Mouse (Mus musculus): Measurements from ENCODE around the gene Aco2. TPM values are rescaled to one million over a fixed set of nuclear protein-coding genes. Genes with fewer than 3 reads are reported as not detected.

Gene Aco2
- polyA plus RNA-seq, 2 experiments: 72.1 to 85.0 TPM

DNA sequence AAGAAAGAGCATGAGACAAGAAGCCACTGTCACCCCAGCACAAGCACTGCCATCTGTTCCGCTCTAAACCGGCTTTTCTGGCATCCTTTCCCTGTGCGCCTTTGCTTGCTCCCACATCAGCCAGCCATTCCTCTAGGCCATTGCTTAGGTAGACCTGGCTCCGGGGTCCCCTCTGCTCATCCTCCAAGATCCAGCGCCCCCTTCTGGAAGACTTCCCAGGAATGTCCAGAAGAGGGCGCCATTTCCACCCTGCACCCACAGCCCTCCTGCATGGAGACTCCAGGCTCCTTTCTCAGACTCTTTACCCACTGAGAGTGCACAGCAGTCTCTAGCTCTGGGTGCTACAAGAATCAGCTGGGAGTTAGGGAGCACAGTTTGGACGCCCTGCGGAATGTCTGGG lies 84.3 kb downstream of the Aco2 start:
- H3K4me2 ChIP-seq (ENCODE audit: low read depth): no peak overlapping the region
- ATAC-seq (ENCODE audit: insufficient read depth): no peak

DNA sequence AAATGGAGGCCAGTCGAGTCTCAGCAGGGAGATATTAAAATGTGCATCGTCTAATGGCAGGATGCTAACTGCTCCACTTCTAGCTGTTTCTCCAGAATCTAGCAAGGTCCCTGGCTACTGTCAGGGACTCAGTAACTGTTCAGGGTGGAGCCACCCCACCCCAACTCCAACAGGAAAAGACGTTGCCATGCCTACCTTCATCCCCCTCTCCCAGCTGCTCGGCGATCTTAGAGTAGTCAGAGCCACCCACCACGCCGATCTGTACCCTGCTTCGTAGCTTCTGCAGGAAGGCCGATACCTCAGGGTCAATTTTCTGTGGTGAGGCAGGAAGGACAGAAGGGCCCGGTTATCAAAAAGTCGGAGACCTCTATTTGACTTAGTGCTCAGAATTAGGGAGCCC lies 85.5 kb downstream of the Aco2 start:
- no peak overlapping the region for H3K27ac ChIP-seq
- H3K9ac ChIP-seq (replicated peaks): no peak overlapping the region
- H3K4me2 ChIP-seq (ENCODE audit: low read depth): no peak overlapping the region
- H3K9me3 ChIP-seq (ENCODE audit: control insufficient read depth, low read length): no peaks in the 10 kb centered on the region
- TF ChIP-seq EP300 (IDR thresholded peaks at IDR 0.05; ENCODE audit: low read depth): no peak
- no peak overlapping the region for H3K4me3 ChIP-seq (ENCODE audit: insufficient read depth in 1 of 2, low read depth in 2 of 2, low read length in 2 of 2)
- ATAC-seq (ENCODE audit: insufficient read depth) (no peak), DNase-seq (ENCODE audit: low read depth in 3 of 3, low spot score in 3 of 3) (no peak)
- peaks cover 4% of the 10 kb centered on the region for H3K36me3 ChIP-seq (replicated peaks; ENCODE audit: control insufficient read depth, insufficient read depth, low read depth)
- peaks cover 8 to 15% of the 10 kb centered on the region in 2 experiments for H3K4me1 ChIP-seq (replicated peaks; ENCODE audit: control insufficient read depth in 2 of 2, insufficient read depth in 2 of 2, low read length in 1 of 2)
- H3K27me3 ChIP-seq (ENCODE audit: control insufficient read depth, insufficient read depth, low read length): no peaks in the 10 kb centered on the region
- WGBS (ENCODE audit: insufficient replicate concordance): 75% methylated on average over 11 of the region's 11 CpGs

More for the DNA sequence above, 84.3 kb downstream of the Aco2 start:
- Histone ChIP-seq H3K27me3 (ENCODE audit: control insufficient read depth, insufficient read depth, low read length) (no peaks in the 10 kb centered on the region), H3K27ac (no peak overlapping the region), H3K4me3 (ENCODE audit: insufficient read depth in 1 of 2, low read depth in 2 of 2, low read length in 2 of 2) (no peak overlapping the region), H3K36me3 (replicated peaks; ENCODE audit: control insufficient read depth, insufficient read depth, low read depth) (peaks cover 4% of the 10 kb centered on the region), H3K4me1 (replicated peaks; ENCODE audit: control insufficient read depth in 2 of 2, insufficient read depth in 2 of 2, low read length in 1 of 2) (peaks cover 7 to 12% of the 10 kb centered on the region in 2 experiments), H3K9me3 (ENCODE audit: control insufficient read depth, low read length) (no peaks in the 10 kb centered on the region), H3K9ac (replicated peaks) (no peak overlapping the region)
- peak in 1 of 3 experiments; percentile 39 for DNase-seq (ENCODE audit: low read depth in 3 of 3, low spot score in 3 of 3)
- 61% methylated on average over 8 of the region's 8 CpGs for WGBS (ENCODE audit: insufficient replicate concordance)
- TF ChIP-seq CTCF (IDR thresholded peaks at IDR 0.05; ENCODE audit: low read depth) (peak; percentile 95), EP300 (IDR thresholded peaks at IDR 0.05; ENCODE audit: low read depth) (no peak)

DNA sequence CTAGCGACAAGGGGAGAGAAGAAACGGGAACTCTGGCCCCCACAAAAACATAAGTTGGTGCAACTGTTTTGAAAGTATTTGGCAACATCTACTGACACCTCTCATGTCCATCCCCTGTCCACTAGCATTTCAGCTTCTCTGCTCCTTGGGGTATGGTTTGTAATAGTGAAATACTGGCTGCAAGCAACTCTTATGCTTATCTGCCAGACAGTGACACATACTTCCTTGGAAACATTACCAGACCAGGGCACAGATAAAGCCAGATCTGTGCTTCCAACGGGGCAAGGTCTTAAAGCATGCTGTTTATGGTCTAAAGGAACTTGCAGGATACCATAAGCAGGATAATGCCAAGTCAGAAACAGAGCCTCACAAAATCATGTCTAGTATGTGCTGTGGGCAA lies 86.8 kb downstream of the Aco2 start:
- Histone ChIP-seq H3K4me2 (ENCODE audit: low read depth) (peak overlapping the region; percentile 100), H3K27ac (no peak overlapping the region), H3K4me3 (ENCODE audit: insufficient read depth in 1 of 2, low read depth in 2 of 2, low read length in 2 of 2) (no peak overlapping the region), H3K36me3 (replicated peaks; ENCODE audit: control insufficient read depth, insufficient read depth, low read depth) (peaks cover 4% of the 10 kb centered on the region), H3K4me1 (replicated peaks; ENCODE audit: control insufficient read depth in 2 of 2, insufficient read depth in 2 of 2, low read length in 1 of 2) (peaks cover 8 to 15% of the 10 kb centered on the region in 2 experiments), H3K9me3 (ENCODE audit: control insufficient read depth, low read length) (no peaks in the 10 kb centered on the region), H3K9ac (replicated peaks) (no peak overlapping the region; the same call in 1 of the 2 replicates), H3K27me3 (ENCODE audit: control insufficient read depth, insufficient read depth, low read length) (no peaks in the 10 kb centered on the region)
- 47% methylated on average over 3 of the region's 3 CpGs for WGBS (ENCODE audit: insufficient replicate concordance)
- ATAC-seq (ENCODE audit: insufficient read depth) (no peak), DNase-seq (ENCODE audit: low read depth in 3 of 3, low spot score in 3 of 3) (no peak)
- TF ChIP-seq CTCF (IDR thresholded peaks at IDR 0.05; ENCODE audit: low read depth): no peak
- 0 out of 2 replicates have a peak, but pooled peaks have one; percentile 12 for TF ChIP-seq EP300 (IDR thresholded peaks at IDR 0.05; ENCODE audit: low read depth)

DNA sequence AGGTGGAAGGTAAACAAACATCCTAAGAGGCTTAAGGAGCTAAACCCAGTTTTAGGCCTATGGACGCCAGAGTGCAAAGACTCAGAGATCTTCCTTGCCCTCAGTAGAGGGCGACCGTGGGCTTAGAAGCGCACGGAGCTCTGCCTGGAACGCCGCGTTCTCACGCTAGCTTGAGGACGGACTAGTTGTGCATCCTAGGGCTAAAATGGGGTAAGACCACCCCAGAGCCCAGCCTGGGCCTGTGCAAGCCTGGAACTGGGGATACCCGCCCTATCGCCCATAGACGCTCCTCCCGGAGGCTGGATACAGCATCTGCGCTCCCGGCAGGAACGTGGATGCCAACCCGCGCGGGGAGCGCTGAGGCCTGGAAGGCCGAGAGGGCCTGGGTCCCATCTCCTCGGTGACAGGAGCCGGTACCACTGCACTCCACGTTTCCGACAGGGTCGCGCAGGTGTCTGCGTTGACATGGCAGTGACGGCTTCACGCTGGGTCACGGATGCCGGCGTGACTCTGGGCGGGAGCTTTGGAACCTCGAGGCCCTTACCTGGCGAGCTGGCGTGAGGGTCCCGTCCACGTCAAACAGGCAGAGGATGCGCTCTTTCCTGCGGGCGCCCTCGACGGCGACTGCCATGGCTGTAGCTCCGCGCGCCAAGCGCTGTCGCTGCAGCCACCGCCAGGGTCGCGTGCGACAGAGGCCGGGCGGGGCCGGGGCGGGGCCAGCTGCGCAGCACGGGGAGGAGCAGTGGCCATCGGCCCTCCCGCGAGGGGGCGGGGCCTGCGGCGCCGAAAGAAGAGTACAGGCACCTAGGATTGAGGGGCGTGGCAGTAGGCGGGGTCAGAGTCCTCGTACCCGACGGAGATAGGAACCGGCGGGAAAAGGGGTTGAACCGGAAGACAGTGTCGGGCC lies 88.3 kb downstream of the Aco2 start, which contains the start of gene Pmm1:
TSS of gene Pmm1 (minus strand) at position 760 of the 907 bp plus-strand sequence.
- DNase-seq (ENCODE audit: low read depth in 3 of 3, low spot score in 3 of 3) (peak; percentile 97 to 98 (median 98)), ATAC-seq (ENCODE audit: insufficient read depth) (peak; percentile 98)
- H3K4me1 ChIP-seq (replicated peaks; ENCODE audit: control insufficient read depth in 2 of 2, insufficient read depth in 2 of 2, low read length in 1 of 2): peaks cover 8 to 15% of the 10 kb centered on the region in 2 experiments
- no peaks in the 10 kb centered on the region for H3K27me3 ChIP-seq (ENCODE audit: control insufficient read depth, insufficient read depth, low read length)
- H3K4me2 ChIP-seq (ENCODE audit: low read depth): peak within 1 kb of the TSS; percentile 100
- no peaks in the 10 kb centered on the region for H3K36me3 ChIP-seq (replicated peaks; ENCODE audit: control insufficient read depth, insufficient read depth, low read depth)
- under 1% methylated on average over 77 of the region's 77 CpGs for WGBS (ENCODE audit: insufficient replicate concordance)
- TF ChIP-seq CTCF (IDR thresholded peaks at IDR 0.05; ENCODE audit: low read depth): peak; percentile 94
- no peak for TF ChIP-seq EP300 (IDR thresholded peaks at IDR 0.05; ENCODE audit: low read depth)
- H3K27ac ChIP-seq: peak within 1 kb of the TSS; percentile 73
- peak within 1 kb of the TSS; percentile 76 for H3K9ac ChIP-seq (replicated peaks)
- no peaks in the 10 kb centered on the region for H3K9me3 ChIP-seq (ENCODE audit: control insufficient read depth, low read length)
- H3K4me3 ChIP-seq (ENCODE audit: insufficient read depth in 1 of 2, low read depth in 2 of 2, low read length in 2 of 2): peak within 1 kb of the TSS; percentile 69 to 84

DNA sequence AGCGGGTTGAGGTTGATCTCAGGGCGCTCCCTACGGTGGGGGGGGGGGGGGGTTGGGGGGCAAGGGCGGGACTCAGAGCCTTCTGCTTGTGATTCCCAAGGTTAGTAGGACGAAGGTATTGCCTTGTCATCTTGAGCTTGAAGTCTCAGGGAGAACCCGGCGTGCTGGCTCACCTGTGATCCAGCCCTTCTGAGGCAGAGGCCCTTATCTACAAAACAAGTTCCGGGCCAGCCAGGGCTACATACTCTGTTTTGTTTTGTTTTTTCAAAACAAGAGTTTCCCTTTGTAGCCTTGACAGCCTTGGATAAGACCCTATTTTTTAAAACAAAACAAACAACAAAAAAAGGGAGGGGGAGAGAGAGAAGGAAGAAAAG lies 89.0 kb downstream of the Aco2 start:
- no peaks in the 10 kb centered on the region for H3K36me3 ChIP-seq (replicated peaks; ENCODE audit: control insufficient read depth, insufficient read depth, low read depth)
- peaks cover 8 to 15% of the 10 kb centered on the region in 2 experiments for H3K4me1 ChIP-seq (replicated peaks; ENCODE audit: control insufficient read depth in 2 of 2, insufficient read depth in 2 of 2, low read length in 1 of 2)
- peak overlapping the region; percentile 100 for H3K4me2 ChIP-seq (ENCODE audit: low read depth)
- DNase-seq (ENCODE audit: low read depth in 3 of 3, low spot score in 3 of 3) (peak in 1 of 3 experiments; percentile 54), ATAC-seq (ENCODE audit: insufficient read depth) (peak; percentile 66)
- peak overlapping the region; percentile 59 for H3K9ac ChIP-seq (replicated peaks)
- peak overlapping the region; percentile 59 for H3K27ac ChIP-seq
- WGBS (ENCODE audit: insufficient replicate concordance): under 1% methylated on average over 6 of the region's 8 CpGs
- TF ChIP-seq EP300 (IDR thresholded peaks at IDR 0.05; ENCODE audit: low read depth) (no peak), CTCF (IDR thresholded peaks at IDR 0.05; ENCODE audit: low read depth) (no peak)
- H3K4me3 ChIP-seq (ENCODE audit: insufficient read depth in 1 of 2, low read depth in 2 of 2, low read length in 2 of 2): peak overlapping the region; percentile 64 to 84
- no peaks in the 10 kb centered on the region for H3K9me3 ChIP-seq (ENCODE audit: control insufficient read depth, low read length)
- no peaks in the 10 kb centered on the region for H3K27me3 ChIP-seq (ENCODE audit: control insufficient read depth, insufficient read depth, low read length)

Data from liver, embryonic 14.5 days (tissue).